Mouse (Mus musculus) ES-CJ7 (cell line): ENCODE results near the gene Lsm10.

Experiments
- DNase-seq: peaks from one replicate; pipeline ENCODE4 v3.0.0; 2011; ENCODE audit warnings: low read depth, low spot score

Gene Lsm10

GRCm38 (mm10) chr4:126118651-126119050 lies 22.2 kb downstream of the Lsm10 start:
- no peak for DNase-seq

GRCm38 (mm10) chr4:126119051-126119450 lies 22.6 kb downstream of the Lsm10 start:
- no peak for DNase-seq

- DNase-seq, result no peak
Observed at GRCm38 (mm10) chr4:126120052-126120451, 23.6 kb downstream of the Lsm10 start.

DNA sequence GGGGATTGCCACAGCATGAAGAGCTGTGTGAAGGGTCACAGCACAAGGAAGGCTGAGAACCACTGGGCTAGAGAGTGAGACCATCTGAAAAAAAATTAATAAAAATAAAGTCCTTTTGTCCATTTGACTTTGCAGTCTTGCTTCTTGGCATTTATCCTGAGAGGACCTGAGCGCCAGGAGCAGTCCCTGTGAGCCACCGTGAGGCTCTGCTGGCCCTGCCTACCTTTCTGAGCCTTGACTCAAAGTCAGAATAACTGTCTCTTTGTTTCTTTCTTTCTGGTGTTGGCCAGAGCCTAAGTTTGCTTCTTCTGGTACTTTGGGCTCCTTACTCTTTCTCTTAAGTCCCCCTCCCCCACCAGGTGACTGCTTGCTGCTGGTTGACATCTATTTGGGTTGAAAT lies 24.1 kb downstream of the Lsm10 start:
- DNase-seq, result no peak

- DNase-seq, result no peak
Observed at GRCm38 (mm10) chr4:126123309-126124040, 27.1 kb downstream of the Lsm10 start.

- DNase-seq, result no peak
Observed at GRCm38 (mm10) chr4:126130502-126130901, 34.1 kb downstream of the Lsm10 start.

DNA sequence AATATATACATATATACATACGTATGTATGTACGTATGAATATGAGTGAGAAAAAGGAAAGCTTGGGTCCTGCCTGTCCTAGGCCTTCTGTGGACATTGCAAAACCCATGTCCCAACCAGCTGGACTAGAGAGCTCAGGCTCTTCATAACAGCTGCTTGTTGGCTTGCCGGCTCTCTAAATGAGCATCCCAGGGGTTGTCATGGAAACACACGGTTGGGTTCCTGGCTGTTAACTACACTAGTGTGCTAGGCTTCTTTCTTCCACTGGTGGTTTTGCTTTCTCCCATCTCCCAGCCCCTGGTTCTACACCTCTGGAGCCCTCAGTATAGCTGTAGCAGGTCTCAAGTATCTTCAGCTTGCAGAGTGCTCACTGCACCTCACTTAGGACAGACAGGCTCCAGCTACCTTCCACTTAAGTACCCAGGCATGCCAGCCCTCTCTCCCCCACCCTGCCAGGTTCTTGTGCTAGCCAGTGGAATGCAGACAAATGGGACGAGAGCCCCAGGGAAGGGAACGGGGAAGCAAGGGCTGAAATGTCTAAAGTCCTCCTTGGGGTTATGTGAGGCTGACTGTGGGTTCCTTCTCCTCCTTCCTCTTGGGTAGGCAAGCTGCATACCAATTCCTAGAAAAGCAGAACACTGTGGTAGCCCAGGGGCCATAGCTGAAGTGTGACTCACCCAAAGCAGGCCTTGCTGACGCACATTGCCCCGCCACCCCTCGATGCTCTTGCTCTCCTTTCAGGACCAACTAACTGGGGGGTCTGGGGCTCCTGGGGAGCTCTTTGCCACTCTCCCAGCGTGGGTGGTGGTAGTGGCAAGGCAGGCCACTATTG lies 35.1 kb downstream of the Lsm10 start:
- no peak for DNase-seq

- DNase-seq, result no peak
Observed at GRCm38 (mm10) chr4:126132636-126133264, 36.3 kb downstream of the Lsm10 start.

GRCm38 (mm10) chr4:126134236-126134635 lies 37.8 kb downstream of the Lsm10 start:
- DNase-seq, result no peak

DNA sequence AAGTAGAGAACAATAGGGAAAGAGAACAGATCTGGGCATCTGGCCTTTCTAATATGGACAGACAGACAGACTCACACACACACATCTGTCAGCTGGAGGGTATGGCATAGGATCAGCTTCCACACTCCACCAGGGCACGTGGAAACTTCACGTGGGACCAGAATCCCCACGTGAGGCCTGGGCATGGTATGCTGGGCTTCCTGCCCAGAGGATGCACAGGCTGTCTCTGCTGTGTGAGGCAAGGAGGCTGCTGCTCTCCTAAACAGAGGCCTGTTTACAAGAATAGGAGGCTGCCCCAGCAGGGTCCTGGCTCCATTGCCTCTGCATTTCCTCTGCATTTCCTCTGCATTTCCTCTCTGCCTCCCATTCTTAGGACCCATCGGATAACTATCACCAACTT lies 38.2 kb downstream of the Lsm10 start:
- no peak for DNase-seq

GRCm38 (mm10) chr4:126137773-126138172 lies 41.4 kb downstream of the Lsm10 start:
- no peak for DNase-seq

GRCm38 (mm10) chr4:126141021-126141420 lies 44.6 kb downstream of the Lsm10 start:
- no peak for DNase-seq

GRCm38 (mm10) chr4:126145396-126145795 lies 49.0 kb downstream of the Lsm10 start:
- DNase-seq, result no peak

- no peak for DNase-seq
Observed at GRCm38 (mm10) chr4:126146974-126147532, 50.6 kb downstream of the Lsm10 start.

DNA sequence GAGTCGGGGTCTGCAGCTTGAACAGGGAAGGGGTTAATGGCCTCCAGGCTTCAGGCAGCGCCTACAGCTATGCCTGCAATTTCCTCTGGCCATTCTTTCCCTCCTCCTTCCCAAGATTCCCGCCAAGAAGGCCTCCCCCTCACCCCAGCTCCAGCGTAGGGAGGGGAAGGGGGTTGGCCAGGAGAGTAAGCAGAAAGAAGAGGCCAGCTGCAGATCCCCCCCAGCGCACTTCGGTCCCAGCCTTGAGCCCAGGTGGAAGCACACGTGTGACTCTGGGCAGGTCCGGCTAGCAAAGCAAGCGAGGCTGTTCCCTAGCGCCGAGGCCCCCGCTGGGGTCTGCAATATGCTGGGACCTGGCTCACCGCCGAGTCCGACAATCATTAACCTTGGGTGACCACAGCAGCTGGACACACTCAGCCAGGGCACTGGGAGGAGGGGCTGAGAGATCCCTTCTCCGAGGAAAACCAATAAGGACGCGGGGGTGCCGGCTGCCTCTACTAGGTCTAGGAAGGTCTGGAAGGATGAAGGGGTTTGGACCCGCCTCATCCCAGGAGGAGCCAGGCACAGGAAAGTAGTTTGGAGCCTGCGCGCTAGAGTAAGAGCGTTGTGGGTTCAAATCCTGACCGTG lies 51.2 kb downstream of the Lsm10 start, which contains the start of gene Eva1b:
TSS of gene Eva1b (plus strand) at position 212 of the 628 bp plus-strand sequence.
- peak; percentile 56 for DNase-seq
